Mouse (Mus musculus): ENCODE data around the gene 4930583I09Rik.

The 4930583I09Rik gene

GRCm38 (mm10) chr17:64792623-64793022, 43.2 kb downstream of the 4930583I09Rik start:
- DNase-seq, result no peak

- DNase-seq, result no peak
These were observed 43.8 kb downstream of the 4930583I09Rik start for GRCm38 (mm10) chr17:64792076-64792475.

- no peak for DNase-seq
These were observed 46.7 kb downstream of the 4930583I09Rik start for GRCm38 (mm10) chr17:64789175-64789574.

- DNase-seq, result no peak
These were observed 47.6 kb downstream of the 4930583I09Rik start for GRCm38 (mm10) chr17:64788301-64788700.

GRCm38 (mm10) chr17:64785961-64786360, 49.9 kb downstream of the 4930583I09Rik start:
- no peak for DNase-seq

Measured in kidney, adult 9 months (tissue).